Mouse (Mus musculus) retina, embryonic 14.5 days (tissue): ENCODE data around the gene Lst1.

Source experiments
- DNase-seq: peaks from one replicate; pipeline ENCODE4 v3.0.0-alpha.2; 2015; ENCODE audit warnings: low spot score

Gene Lst1

DNA sequence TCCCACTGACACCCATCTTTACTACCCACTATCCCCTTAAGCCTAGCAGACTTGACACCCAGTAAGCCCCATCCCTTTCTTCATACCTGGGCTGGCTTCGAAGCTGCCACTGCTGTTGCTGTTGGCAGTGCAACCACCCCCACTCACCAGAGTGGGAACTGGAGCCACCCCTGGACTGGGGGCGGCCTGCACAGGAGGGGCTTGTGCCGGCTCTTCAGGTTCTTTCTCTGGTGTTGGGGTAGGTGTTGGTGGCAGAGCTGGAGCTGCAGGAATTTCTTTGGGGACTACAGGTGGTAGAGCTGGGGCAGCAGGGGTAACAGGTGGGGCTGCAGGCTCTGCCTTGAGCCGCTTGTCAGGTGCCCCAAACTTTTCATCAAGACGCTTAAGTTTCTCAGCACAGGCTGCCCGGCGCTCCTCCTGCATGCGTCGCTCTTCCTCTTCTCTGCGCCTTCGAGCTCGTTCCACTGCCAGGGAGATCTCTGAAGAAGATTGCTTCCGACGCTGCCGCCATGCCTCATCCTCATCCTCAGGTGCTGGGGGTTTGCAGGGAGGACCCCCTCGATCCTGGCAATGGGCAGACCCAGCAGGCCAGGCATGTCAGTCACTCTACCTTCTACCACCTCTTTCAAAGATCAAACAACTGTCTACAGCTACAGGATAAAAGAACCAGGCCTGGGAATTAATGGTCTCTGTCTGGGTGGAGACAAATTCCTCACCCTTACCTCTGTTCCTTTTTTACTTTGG, 29.2 kb downstream of the Lst1 start:
- no peak for DNase-seq

DNA sequence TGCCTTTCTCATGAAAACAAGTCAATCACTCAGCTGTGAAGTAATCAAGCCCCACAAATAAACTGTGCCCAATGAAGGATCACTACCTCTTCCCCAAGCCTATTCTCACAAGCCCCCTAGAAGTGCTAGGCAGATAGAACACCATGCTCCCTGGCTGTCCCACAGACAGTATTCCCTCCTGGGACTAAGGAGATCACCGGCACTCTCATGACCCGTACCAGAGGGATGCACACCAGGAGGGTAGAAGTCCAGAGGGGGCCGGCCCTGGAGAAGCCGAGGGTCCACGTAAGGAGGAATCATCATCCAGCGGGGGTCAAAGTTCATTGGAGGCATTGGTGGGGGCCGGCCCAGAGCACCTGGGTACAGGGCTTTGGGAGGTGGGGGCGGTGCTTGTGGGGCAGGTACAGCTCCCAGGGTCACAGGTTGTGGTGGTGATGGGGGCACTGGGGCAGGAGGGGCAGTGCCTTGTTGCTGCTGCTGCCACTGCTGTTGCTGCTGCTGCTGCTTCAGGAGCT, 30.5 kb downstream of the Lst1 start:
- DNase-seq, result no peak

DNA sequence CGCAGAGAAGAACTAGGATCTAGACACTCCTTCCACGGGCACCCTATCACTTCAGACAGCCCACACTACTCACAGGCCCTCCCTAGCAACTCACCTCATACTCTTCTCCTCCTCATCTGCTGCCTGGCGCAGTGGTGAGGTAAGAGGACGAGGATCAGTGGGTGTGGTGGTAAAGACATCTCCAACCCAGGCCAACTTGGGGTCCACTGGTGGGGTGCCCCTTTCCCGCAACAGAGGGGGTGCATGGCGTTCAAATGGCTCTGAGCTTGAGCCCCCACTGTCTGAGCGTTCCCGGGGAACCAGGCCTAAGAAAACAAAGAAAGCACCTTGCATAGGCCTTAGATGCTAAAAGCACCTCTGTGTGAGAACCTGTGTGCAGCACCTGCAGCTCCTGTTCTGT, 31.0 kb downstream of the Lst1 start:
- no peak for DNase-seq

DNA sequence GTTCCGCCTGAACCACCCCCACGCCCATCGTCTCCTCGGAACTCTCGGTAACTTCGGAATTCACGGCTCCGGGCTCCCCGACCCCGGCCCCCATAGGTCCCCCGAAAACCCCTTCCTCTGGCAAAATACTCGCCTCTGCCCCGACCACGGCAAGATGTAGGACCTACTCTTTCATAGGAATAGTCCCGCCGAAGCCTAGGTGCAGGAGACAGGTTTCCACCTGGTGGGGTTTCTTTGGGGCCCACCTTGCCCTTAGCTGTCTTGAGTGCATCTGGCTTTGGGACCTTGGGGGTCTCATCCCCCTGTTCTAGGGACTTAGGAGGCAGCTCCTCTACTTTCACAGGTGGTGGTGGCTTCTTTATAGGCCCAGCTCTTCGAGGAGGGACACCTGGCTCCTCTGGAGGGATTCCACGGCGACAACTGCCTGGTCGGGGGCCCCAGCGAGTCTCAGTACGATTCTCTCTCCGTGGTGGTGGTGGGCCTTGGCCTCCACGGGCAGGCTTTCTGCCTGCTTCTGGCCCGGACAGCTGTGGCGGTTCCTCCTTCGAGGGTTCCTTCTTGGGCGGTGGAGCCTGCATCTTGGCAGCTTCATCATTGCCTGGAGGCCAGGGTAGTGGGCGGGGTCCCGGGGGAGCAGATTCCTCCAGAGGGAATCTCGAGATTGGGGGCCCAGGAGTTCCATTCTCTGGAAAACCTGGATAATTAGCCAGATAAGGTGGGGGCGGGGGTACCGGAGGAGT, 31.6 kb downstream of the Lst1 start:
- DNase-seq, result no peak

GRCm38 (mm10) chr17:35155451-35155850, 32.8 kb downstream of the Lst1 start:
- DNase-seq, result no peak

DNA sequence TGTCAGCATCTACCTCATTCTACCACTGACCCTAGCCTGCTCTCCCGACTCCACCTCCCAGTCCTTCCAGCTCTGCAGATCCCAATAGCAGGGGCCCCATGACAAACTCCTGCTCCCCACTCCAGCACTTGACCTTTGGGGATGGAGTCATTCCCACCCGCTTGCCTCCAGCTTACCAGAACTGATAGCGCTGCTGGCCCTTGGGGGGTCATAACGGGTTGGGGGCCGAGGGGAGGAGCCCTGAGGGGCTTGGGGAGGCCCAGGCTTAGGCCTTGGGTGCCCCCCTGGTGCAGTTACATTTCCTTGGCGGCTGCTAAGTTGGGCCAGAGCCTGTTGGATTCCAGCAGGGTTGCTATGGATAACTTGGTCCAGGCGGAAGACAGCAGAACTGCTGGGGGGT, 33.6 kb downstream of the Lst1 start:
- DNase-seq, result no peak

DNA sequence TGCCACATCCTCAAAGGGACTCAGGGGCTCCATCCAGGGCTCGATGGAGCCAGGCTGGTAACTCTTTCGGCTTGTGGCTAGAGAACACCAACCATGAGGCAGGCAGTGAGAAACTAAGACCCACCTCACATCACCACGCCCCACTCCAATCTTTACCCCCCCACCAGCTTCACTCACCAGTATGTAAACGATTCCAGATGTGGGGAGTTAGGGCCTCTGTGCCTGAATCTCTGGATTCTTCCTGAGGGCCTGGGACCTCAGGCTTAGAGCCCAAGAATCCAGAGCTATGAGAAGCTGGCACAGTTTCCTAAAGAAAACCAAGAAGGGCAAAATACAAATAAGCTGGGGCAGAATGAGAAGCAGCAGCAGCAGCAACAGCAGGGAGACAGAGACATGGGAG, 34.3 kb downstream of the Lst1 start:
- no peak for DNase-seq

DNA sequence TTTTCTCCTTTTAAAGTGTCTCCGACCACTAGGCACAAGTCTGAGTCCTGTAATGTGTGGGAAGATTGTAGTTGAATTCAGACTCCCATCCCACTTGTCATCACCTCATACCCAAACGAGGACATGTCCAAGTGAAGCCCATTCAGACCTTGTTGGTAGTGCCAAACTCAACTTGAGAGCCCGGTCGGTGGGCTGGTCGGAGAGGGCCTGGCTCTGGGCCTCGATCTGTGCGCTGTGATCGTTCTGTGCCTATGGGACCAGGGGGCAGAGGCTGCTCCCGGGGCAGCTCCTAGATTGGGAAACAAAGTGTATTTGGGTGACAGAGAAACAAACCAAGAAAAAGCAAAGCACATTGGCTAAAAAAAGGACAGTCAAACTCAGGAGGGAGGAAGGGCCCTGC, 35.2 kb downstream of the Lst1 start:
- no peak for DNase-seq

GRCm38 (mm10) chr17:35152121-35152520, 36.1 kb downstream of the Lst1 start:
- DNase-seq, result no peak

- peak; percentile 13 for DNase-seq
Measured at GRCm38 (mm10) chr17:35147922-35148639, 40.2 kb downstream of the Lst1 start.

GRCm38 (mm10) chr17:35147348-35147747, 40.9 kb downstream of the Lst1 start:
- DNase-seq, result no peak

DNA sequence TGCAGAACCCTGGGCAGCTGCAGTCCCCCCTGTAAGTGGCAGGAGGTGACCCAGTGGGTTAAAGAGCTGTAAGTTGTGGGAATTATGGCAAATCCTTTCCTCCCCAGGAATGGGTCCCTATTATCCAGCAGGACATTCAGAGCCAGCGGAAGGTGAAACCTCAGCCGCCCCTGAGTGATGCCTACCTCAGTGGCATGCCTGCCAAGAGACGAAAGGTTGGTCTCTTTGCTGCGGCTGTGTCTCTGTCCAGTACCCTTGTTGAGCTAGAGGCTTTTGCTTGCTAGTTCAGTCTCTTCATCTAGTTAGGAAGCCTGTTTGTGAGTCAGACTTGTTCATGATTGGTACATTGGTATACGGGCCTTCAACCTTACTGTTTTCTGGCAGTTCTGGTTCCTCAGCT, 42.1 kb downstream of the Lst1 start:
- no peak for DNase-seq

- DNase-seq, result no peak
Measured at GRCm38 (mm10) chr17:35141971-35142370, 46.3 kb downstream of the Lst1 start.

GRCm38 (mm10) chr17:35140490-35140996, 47.7 kb downstream of the Lst1 start:
- DNase-seq, result no peak

DNA sequence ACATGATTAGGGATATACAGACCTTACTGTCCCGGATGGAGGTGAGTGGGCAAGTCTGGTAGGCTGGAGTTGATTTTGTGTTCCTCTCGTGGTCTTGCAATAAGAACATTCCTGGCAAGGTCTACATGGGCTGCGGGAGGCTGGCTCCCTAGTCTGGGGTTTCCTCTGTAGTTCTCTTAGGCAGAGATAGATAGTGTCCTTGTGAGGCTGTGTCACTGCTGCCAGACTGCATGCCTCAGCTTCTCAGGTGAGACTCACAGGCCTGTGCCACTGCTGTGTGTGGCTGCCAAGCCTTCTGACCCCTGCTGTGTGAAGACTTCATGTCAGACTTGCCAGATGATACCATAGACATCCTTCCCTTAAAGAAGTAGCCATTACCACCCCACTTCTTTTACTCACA, 49.0 kb downstream of the Lst1 start:
- DNase-seq, result no peak

DNA sequence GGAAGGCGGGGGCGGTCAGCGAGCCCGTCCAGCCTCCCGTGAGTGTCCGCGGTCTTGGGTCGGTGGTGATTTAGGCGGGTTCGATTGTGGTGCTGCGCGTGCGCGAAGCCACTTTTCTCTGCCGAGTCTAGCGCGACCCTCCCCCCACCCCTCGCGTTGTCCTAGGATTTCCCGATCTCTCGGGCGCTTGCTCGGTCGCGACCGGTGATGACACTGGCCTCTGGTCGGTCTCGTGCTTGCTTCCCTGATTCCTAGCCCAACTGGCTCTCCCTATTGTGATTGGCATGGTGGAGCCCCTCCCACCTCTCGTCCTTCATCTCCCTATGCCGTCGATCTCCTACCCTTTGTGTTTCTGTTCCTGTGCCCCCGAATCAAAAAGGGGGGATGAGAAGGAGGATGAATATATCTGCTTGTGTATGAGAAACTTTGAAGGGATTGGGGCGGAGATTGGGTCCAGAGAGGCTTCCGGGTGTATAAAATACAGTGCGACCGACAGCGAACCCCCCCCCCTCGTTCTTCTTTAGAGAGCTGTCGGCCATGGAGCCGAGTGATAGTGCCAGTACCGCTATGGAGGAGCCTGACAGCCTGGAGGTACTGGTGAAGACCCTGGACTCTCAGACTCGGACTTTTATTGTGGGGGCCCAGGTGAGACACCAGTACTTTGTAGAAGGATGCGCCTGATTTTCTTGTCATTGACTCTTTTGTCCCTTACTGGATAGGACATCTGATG, 52.5 kb downstream of the Lst1 start:
- no peak for DNase-seq
